Mouse (Mus musculus) midbrain, embryonic 16.5 days (tissue): ENCODE measurements around the gene Palm. TPM values are rescaled to one million over a fixed set of nuclear protein-coding genes. Genes with fewer than 3 reads are reported as not detected.

Experiments used
- ATAC-seq: fragments of 200-750 bp; cut with Nextera tagmentation; 2 replicates; pipeline ENCODE4 v1.8.0; 2017; ENCODE audit warnings: moderate TSS enrichment
- H3K27ac ChIP-seq: fragments of 300-500 bp; sonication (generic); 2 replicates; pipeline ENCODE4 v1.5.1; 2014; ENCODE audit warnings: mild to moderate bottlenecking, low read length, mixed read lengths
- H3K27me3 ChIP-seq: fragments of 300-500 bp; sonication (generic); 2 replicates; pipeline ENCODE4 v1.6.1; 2014; ENCODE audit warnings: low read depth, low read length, mixed read lengths; ENCODE audit not compliant: control insufficient read depth, insufficient read depth
- H3K36me3 ChIP-seq: fragments of 300-500 bp; sonication (generic); 2 replicates; pipeline ENCODE4 v1.6.1; 2014; ENCODE audit warnings: mild to moderate bottlenecking, low read length, moderate library complexity, mixed read lengths; ENCODE audit not compliant: control insufficient read depth, insufficient read depth
- H3K4me1 ChIP-seq: fragments of 300-500 bp; sonication (generic); 2 replicates; pipeline ENCODE4 v1.6.1; 2014; ENCODE audit warnings: mild to moderate bottlenecking, low read length, mixed read lengths; ENCODE audit not compliant: control insufficient read depth, insufficient read depth
- H3K4me2 ChIP-seq: fragments of 300-500 bp; sonication (generic); 2 replicates; pipeline ENCODE4 v1.6.1; 2014; ENCODE audit warnings: mild to moderate bottlenecking, low read length, mixed read lengths
- H3K4me3 ChIP-seq: fragments of 300-500 bp; sonication (generic); 2 replicates; pipeline ENCODE4 v1.5.1; 2014; ENCODE audit warnings: low read depth, mild to moderate bottlenecking, low read length, moderate library complexity, mixed read lengths
- H3K9ac ChIP-seq: fragments of 300-500 bp; sonication (generic); 2 replicates; pipeline ENCODE4 v1.6.1; 2014; ENCODE audit warnings: low read depth, low read length, mixed read lengths
- H3K9me3 ChIP-seq: fragments of 300-500 bp; sonication (generic); replicated peaks from 2 replicates; pipeline ENCODE4 v1.6.1; 2014; ENCODE audit warnings: mild to moderate bottlenecking, low read length, mixed read lengths; ENCODE audit not compliant: control insufficient read depth, poor library complexity, severe bottlenecking
- WGBS: fragments of 180-500 bp; shearing (Covaris S2); extraction: QIAGEN DNeasy Blood & Tissue Kit; methylation state at CpG from one replicate; pipeline ENCODE4 v1.1.7; 2014; 5-methylcytosine and 5-hydroxymethylcytosine counted together
- polyA plus RNA-seq: library from polyadenylated mRNA; unstranded; fragments of >200 nt; fragmentation: Nextera tagmentation; extraction: Ambion mirVana; gene quantifications from 2 replicates; pipeline ENCODE4 v1.2.1, GENCODE M21; 2015

The Palm gene
- 318 and 333 TPM in 2 replicates for polyA plus RNA-seq

DNA sequence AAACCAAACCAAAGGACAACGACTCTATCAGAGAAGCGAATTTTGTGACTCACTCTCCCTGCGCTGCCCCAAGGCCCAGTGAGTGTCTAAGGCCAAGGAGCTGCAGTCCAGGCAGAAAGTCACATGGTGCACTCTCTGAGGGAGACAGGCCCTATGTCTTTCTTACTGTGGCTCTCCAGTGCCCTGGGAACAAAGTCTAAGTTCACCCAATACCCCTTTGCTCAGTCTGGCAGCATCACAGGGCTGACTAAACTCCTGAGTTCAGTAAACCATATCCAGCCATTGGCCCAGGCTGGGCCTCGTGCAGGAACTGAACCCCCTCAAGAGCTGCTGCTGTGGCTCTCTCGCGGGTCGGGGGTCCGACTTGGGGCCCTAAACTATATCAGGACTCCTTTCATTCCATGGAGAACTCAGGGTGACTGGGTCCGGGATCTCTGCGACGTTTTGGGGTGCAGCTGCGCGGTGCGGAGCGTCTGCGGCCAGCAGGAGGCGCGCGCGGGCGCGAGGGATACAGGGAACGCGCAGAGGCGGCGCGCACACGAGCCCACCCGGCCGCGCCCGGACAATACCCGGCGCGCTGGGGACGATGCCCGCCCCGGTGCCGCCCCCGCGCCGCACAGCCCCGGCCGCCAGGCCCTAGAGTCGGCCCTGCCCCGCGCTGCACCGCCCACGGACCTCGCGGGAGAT, at the start of gene Palm:
TSS of gene Palm (plus strand) at position 522 of the 687 bp plus-strand sequence.
- Histone ChIP-seq H3K27ac (peak within 1 kb of the TSS; percentile 91), H3K4me1 (peaks cover 20% of the 10 kb centered on the region), H3K4me3 (peak within 1 kb of the TSS; percentile 80), H3K27me3 (no peaks in the 10 kb centered on the region; the same call in 1 of the 2 replicates), H3K9ac (peak within 1 kb of the TSS; percentile 98), H3K36me3 (no peaks in the 10 kb centered on the region), H3K9me3 (no peaks in the 10 kb centered on the region), H3K4me2 (peak within 1 kb of the TSS; percentile 97)
- 5% methylated on average over 51 of the region's 51 CpGs for WGBS
- peak; percentile 72 for ATAC-seq

DNA sequence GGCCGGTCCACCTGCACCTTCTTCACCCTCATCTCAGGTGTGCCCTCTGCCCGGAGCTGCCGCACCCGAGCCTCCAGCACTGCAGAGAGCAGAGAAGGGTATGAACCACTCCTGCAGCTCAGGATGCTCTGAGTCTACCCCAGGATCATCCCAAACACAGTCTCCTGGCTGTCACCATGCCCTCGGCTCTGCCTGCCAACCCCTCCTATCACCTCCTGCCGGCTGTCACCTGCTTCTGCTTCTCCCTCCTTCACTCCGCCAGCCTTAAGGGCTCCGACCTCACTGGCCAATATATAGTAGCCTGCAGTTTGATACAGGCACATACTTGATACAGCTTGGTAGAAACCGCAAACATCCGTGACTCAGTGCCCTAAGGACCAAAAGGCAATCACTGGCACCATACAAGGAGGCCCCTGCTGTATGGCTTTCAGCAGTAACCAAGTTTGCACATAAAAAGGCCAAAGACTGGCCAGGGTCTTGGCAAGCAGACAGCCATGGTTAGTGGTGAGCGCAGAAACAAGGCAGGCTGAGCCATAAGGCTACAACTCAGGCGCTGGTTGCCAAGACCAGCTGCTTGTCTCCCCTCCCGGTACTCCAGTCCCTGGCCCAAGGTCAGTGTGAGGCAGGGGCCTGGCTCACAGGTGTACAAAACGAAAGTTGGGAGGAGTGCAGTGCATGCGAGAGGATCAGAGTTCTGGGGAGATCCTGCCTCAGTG, 49.6 kb upstream of the Palm start:
- no peak overlapping the region for H3K27ac ChIP-seq
- no peaks in the 10 kb centered on the region for H3K27me3 ChIP-seq
- 94% methylated on average over 15 of the region's 15 CpGs for WGBS
- H3K4me1 ChIP-seq, result peaks cover 12% of the 10 kb centered on the region
- no peak overlapping the region for H3K4me3 ChIP-seq
- no peak overlapping the region for H3K4me2 ChIP-seq
- peaks cover 20% of the 10 kb centered on the region for H3K9me3 ChIP-seq
- H3K36me3 ChIP-seq, result peaks cover 36% of the 10 kb centered on the region
- no peak overlapping the region for H3K9ac ChIP-seq
- ATAC-seq, result no peak

DNA sequence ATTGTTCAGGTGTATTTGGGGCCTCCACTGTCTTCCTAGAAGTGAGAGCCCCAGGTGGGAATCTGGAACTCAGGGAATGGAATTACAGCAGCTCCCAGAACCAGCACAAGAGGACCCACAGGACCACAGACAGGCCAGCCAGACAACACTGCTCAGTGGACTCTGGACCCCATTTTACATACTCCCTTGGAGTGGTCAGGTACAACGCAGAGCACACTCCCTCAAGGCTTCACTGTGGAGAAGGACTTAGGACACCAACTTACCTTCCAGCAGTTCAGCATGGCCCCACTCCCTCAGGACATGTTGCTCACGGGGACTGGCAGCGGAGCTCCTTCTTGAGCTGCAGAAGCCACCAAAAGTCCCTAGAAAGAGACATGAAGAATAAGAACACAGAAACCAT, 48.0 kb upstream of the Palm start:
- Histone ChIP-seq H3K36me3 (peaks cover 20% of the 10 kb centered on the region), H3K9me3 (peaks cover 4% of the 10 kb centered on the region; the same call in 1 of the 2 replicates), H3K27ac (no peak overlapping the region), H3K27me3 (no peaks in the 10 kb centered on the region), H3K4me2 (peak overlapping the region; percentile 82), H3K9ac (0 out of 2 replicates have a peak overlapping the region, but pooled peaks have one; percentile 60), H3K4me1 (peaks cover 12% of the 10 kb centered on the region), H3K4me3 (peak overlapping the region; percentile 55)
- ATAC-seq, result no peak
- WGBS, result 94% methylated on average over 3 of the region's 3 CpGs

DNA sequence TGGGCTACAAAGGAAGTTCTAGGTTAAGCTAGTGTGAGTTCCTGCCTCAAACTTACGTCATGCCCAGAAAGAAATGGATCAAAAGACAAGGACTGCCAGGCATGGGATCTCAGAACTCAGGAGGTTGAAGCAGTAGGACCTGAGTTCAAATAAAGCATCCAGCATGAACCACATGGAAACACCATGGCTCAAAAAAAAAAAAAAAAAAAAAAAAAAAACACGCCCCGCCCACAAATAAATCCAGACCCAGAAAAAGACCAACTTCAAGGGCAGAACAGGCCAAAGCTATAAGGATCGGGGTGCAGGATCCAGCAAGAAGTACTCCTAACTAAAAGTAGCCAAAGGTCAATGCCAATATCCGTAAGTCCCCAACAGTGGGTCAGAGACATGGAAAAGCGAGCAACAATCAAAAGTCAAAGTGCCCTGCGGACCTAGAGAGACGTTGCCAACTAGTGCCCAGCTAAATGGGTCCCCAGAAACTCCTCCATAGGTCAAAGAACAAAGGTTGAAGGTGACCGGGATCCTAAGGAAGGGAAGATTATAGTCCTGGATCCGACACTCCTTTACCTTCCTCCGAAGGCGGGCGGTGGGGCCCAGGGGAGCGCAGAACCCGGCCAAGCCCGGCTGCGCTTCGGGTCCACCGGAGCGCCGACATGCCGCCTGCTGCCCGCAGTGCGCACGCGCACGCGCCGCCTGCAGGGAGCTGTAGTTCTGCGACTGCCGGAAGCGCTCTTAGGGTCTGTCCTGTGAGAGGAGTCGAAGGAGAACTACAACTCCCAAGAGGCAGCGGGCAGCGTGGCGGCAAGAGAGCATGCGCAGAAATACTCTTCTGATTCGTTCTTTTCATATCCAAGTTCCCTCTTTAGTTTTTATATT, 47.2 kb upstream of the Palm start, which contains the start of gene Polrmt:
TSS of gene Polrmt (minus strand) at position 684 of the 876 bp plus-strand sequence.
- H3K4me3 ChIP-seq, result peak within 1 kb of the TSS; percentile 55
- peak; percentile 96 for ATAC-seq
- H3K9ac ChIP-seq, result peak within 1 kb of the TSS; percentile 60

DNA sequence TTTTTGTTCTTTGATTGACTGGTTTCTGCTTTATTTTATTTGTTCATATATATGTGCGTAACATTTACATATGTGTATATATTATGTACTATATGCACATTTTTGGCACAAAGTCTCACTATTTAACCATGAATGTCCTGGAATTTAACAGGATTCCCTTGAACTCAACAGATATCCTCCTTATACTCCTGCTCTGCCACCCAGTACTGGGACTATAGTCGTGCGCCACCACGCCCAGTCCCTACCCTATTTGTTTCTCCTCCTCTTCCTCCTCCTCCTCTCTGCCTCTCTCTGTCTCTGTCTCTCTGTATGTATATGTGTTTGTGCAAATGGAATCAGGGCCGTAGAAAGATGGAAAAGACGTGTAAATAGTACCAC, 46.6 kb upstream of the Palm start:
- peaks cover 12% of the 10 kb centered on the region for H3K4me1 ChIP-seq
- H3K27ac ChIP-seq, result 0 out of 2 replicates have a peak overlapping the region, but pooled peaks have one; percentile 6
- H3K4me2 ChIP-seq, result peak overlapping the region; percentile 56
- peak; percentile 66 for ATAC-seq
- H3K36me3 ChIP-seq, result peaks cover 7% of the 10 kb centered on the region
- no peaks in the 10 kb centered on the region for H3K27me3 ChIP-seq
- peak overlapping the region; percentile 55 for H3K4me3 ChIP-seq
- no peaks in the 10 kb centered on the region for H3K9me3 ChIP-seq
- peak overlapping the region; percentile 21; the same call in 1 of the 2 replicates for H3K9ac ChIP-seq
- WGBS, result 19% methylated on average over 6 of the region's 6 CpGs

More for the DNA sequence above, 47.2 kb upstream of the Palm start, which contains the start of gene Polrmt:
- Histone ChIP-seq H3K36me3 (peaks cover 13% of the 10 kb centered on the region), H3K4me1 (peaks cover 12% of the 10 kb centered on the region), H3K27me3 (no peaks in the 10 kb centered on the region), H3K27ac (0 out of 2 replicates have a peak within 1 kb of the TSS, but pooled peaks have one; percentile 6), H3K9me3 (no peaks in the 10 kb centered on the region; the same call in 1 of the 2 replicates), H3K4me2 (peak within 1 kb of the TSS; percentile 82)
- 3% methylated on average over 38 of the region's 38 CpGs for WGBS

- Histone ChIP-seq H3K36me3 (no peaks in the 10 kb centered on the region; the same call in 1 of the 2 replicates), H3K4me2 (no peak overlapping the region), H3K27me3 (no peaks in the 10 kb centered on the region), H3K9me3 (no peaks in the 10 kb centered on the region), H3K27ac (no peak overlapping the region), H3K4me3 (no peak overlapping the region), H3K4me1 (peaks cover 12% of the 10 kb centered on the region), H3K9ac (no peak overlapping the region)
- no peak for ATAC-seq
- WGBS, result 78% methylated on average over 6 of the region's 6 CpGs
These were observed 44.9 kb upstream of the Palm start for GRCm38 (mm10) chr10:79748496-79748895.

DNA sequence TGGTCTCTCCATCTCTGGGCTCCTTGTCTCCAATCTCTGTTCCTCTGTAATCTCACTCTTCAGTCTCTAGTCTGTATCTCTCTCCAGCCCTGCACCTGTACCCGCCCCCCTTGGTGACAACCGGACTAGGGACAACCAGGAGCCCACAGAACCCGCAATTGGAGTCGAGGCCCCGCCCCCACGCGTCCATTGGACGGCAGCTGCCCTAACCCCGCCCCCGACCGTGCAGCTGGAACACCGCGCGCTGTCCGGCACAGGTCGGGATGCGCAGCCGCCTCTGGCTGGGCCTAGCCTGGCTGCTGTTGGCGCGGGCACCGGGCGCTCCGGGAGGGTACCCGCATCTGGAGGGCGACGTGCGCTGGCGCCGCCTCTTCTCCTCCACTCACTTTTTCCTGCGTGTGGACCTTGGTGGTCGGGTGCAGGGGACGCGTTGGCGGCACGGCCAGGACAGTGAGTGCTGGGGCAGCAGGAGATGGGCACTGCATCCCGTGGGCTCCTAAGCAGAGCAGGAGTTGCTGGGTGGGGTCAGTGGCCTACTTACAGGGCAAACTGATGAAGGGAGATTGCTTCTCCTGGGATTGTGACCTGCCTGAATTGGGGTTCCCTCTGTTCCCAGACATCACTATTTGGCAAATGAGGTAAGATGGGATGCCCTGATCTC, 38.4 kb upstream of the Palm start, which contains the start of gene Fgf22:
TSS of gene Fgf22 (plus strand) at position 221 of the 661 bp plus-strand sequence.
- Histone ChIP-seq H3K4me1 (peaks cover 5% of the 10 kb centered on the region; the same call in 1 of the 2 replicates), H3K4me3 (peak within 1 kb of the TSS; percentile 46), H3K9me3 (no peaks in the 10 kb centered on the region), H3K27ac (no peak within 1 kb of the TSS), H3K9ac (peak within 1 kb of the TSS; percentile 68), H3K36me3 (peaks cover 17% of the 10 kb centered on the region), H3K27me3 (no peaks in the 10 kb centered on the region), H3K4me2 (peak within 1 kb of the TSS; percentile 83)
- ATAC-seq, result peak; percentile 85
- WGBS, result 2% methylated on average over 36 of the region's 36 CpGs

DNA sequence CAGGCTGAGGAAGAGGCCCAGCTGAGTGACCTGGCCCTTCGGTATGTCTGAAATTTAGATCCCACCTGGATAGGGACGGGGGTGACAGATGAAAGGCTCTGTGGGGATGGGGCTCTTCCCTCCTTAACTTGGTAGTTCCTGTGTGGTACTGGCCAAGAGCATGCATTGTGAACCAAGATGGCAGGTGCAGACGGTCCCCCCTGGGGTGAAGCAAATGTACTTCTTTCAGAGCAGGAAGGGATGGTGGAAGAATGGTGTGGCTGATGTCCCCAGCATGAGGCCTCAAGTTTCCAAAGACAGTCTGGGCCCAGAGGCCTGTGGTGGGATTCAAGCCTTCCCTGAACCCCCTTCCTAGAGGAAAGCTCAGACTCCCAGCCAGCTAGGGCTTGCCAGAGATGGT, 37.5 kb upstream of the Palm start:
- no peaks in the 10 kb centered on the region for H3K27me3 ChIP-seq
- ATAC-seq, result no peak
- 85% methylated on average over 3 of the region's 3 CpGs for WGBS
- H3K9me3 ChIP-seq, result no peaks in the 10 kb centered on the region
- no peak overlapping the region for H3K4me2 ChIP-seq
- H3K9ac ChIP-seq, result no peak overlapping the region
- no peak overlapping the region for H3K4me3 ChIP-seq
- H3K27ac ChIP-seq, result no peak overlapping the region
- H3K36me3 ChIP-seq, result peaks cover 21% of the 10 kb centered on the region
- H3K4me1 ChIP-seq, result peaks cover 5% of the 10 kb centered on the region; the same call in 1 of the 2 replicates
